Mouse (Mus musculus) monocyte, adult 5-6 weeks (primary cell): Measurements from ENCODE around the gene Mmp8. TPM values are rescaled to one million over a fixed set of nuclear protein-coding genes. Genes with fewer than 3 reads are reported as not detected.
A peak's percentile ranks its signal among the peaks of the same experiment; 100 is the strongest.

Experiments
- ATAC-seq: fragments of 153-309, 156-312 bp; replicated peaks from 2 replicates; pipeline ENCODE4 v1.8.0; 2017; ENCODE audit warnings: mild to moderate bottlenecking; ENCODE audit not compliant: low TSS enrichment, insufficient number of reproducible peaks, severe bottlenecking, poor library complexity, low FRiP score
- total RNA-seq: library from RNA; stranded (forward); fragments of 200-1000, 200-491, 200-594 nt; gene quantifications from 3 replicates; pipeline ENCODE4 v1.2.3, GENCODE M21; 2017

Mmp8 gene
- 1.5 to 1.7 TPM in 2 of 3 replicates, not detected in the other for total RNA-seq

DNA sequence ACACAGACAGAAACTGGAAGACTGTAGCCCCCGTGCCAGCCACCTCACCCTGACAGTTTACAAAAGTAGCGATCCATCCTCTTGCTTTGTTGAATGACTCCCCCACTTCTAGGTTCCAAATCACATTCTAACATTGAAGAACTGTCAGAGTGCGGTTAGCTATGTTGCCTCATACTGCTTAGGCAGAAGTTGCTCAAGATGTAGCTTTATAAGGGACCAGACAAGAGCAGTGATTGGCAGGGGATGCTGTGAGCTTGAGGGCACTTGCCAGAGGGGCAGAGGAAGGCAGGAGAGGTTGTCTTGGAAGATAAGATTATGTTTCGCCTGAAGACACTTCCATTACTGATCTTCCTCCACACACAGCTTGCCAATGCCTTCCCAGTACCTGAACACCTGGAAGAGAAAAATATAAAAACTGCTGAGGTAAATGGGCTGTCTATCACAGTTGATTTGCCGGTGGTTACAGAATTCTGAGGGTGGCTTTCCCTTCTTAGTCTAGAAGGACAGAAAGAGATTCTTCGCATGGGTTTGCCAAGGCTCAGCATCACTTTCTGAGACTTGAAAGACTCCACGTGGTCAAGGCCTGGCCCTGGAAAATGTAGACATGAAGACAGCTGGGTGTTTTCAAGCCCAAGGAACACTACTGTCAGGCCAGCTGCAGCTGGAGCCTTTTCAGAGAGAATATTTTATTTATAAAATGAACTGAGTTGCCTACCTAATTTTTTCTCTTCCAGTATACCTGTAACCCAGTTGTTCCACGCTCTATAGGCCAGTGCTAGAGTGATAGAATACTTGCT, at the start of gene Mmp8:
Gene Mmp8 (plus strand): TSS at position 236 of the 797 bp plus-strand sequence.
- ATAC-seq, result peak; percentile 92

- no peak for ATAC-seq
Observed at GRCm38 (mm10) chr9:7509619-7510233, 48.5 kb upstream of the Mmp8 start.

GRCm38 (mm10) chr9:7517944-7518571, 40.2 kb upstream of the Mmp8 start:
- ATAC-seq, result no peak

GRCm38 (mm10) chr9:7526255-7526940, 31.9 kb upstream of the Mmp8 start:
- no peak for ATAC-seq

- ATAC-seq, result no peak
Observed at GRCm38 (mm10) chr9:7542763-7543162, 15.5 kb upstream of the Mmp8 start.

DNA sequence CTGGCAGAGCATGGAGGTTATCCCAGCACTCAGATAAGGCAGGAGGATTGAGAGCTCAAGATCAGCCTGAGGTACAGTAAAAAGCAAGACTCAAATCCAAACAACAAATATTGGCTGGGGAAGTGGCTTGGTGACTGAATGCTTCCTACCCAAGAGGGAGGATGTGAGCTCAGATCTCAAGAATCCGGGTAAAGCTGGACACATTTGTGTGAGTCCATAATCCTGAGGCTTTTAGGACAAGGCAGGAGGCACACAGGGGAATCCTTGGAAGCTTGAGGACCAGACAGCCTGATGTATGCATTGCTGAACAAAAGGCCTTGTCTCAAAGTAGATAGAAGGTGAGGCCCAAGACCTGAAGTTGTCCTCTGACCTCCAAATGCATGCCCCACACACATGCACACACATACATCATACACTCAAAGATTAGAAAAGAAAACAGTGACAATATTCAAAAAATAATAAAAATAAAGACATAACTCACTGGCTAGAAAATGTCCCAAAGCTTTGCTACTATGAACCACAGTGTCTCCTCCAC, 13.3 kb upstream of the Mmp8 start:
- no peak for ATAC-seq

- ATAC-seq, result no peak
Observed at GRCm38 (mm10) chr9:7545471-7545870, 12.8 kb upstream of the Mmp8 start.

DNA sequence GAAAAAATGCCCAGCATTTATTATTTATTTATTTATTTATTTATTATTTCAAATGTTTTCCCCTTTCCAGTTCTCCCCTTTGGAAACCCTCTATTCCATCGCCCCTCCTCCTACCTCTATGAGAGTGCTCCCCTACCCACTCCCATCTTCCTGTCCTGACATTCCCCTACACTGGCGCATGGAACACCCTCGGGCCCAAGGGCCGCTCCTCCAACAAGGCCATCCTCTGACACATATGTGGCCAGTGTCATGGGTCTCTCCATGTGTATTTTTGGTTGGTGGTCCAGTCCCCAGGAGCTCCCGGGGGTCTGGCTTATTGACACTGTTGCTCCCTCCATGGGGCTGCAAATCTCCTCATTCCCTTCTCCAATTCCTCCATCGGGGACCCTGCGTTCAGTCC, 12.3 kb upstream of the Mmp8 start:
- ATAC-seq, result no peak

DNA sequence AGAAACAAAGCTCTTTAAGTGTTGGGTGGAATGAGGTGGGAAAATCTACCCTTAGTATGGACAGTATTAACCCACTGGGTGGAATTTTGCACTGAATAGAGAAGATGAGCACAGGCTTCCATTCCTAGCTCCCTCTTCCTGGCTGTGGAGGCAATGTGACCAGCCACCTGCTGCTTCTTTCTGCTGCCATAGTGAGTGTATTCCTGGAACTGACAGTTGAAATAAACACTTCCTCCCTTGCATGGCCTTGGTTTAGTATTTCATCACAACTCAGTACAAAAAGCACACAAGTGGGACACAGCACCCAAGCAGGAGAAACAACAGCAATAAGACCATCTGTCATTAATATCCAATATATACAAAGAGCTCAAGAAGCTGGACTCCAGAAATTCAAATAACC, 6.3 kb upstream of the Mmp8 start:
- no peak for ATAC-seq

GRCm38 (mm10) chr9:7553536-7553935, 4.7 kb upstream of the Mmp8 start:
- no peak for ATAC-seq

DNA sequence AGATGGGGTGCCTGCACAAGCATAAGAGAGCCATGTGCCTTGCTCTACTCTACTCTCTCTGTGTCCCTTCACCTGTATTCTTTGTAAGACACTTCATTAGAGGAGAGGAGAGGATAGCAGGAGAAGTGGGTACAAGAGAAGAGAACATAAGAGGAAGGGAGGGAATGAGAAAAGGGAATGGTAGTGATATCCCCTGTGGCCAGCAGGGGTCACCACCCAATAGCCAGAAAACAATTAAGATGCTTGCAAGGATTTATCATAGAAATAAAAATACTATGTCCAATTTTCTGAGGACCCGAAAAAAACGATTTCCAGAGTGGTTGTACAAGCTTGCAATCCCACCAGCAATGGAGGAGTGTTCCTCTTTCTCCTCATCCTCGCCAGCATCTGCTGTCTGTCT, 3.9 kb upstream of the Mmp8 start:
- no peak for ATAC-seq

DNA sequence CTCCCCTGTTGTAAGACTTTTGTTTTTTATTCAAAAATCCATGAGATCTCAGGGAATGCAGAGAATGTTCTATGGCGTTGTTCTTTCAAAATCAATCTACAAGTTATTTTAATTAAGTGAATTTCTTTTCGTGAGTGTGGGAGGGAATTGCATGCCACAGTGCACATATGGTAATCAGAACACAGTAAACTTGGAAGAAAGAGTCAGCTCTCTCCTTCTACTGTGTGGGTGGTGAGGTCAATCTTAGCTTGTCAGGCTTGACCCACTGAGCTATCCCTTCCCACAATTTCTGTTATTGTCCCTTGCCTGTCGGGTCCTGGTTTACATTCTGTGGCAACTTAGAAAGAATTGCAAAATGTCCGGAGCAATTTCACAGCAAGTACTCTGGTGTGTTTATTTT, 1.8 kb downstream of the Mmp8 start:
- no peak for ATAC-seq

- peak; percentile 96 for ATAC-seq
Observed at GRCm38 (mm10) chr9:7567376-7567775, 9.1 kb downstream of the Mmp8 start.

- ATAC-seq, result no peak
Observed at GRCm38 (mm10) chr9:7567923-7568322, 9.7 kb downstream of the Mmp8 start.

DNA sequence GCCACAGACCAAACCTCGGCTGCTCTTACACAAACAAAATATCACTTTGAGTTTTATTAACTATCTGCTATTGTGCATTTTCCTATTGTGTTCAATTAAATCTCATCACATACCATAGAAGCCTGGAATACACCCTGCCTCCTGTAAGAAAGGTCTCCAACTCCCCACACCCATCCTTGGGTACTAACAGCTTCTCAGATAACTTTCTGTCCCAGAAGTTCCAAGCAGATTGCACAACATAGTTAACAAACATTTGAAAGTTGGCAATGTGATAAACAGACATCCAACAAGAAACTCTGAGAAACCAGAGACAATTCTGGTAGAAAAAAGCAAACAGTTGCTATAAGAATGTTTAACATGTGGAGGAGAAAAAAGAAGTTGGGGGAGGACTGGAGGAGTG, 12.2 kb downstream of the Mmp8 start:
- ATAC-seq, result no peak

GRCm38 (mm10) chr9:7571162-7571561, 12.9 kb downstream of the Mmp8 start, which contains the start of gene Mmp27:
Gene Mmp27 (plus strand): TSS chr9:7571396.
- ATAC-seq, result no peak

DNA sequence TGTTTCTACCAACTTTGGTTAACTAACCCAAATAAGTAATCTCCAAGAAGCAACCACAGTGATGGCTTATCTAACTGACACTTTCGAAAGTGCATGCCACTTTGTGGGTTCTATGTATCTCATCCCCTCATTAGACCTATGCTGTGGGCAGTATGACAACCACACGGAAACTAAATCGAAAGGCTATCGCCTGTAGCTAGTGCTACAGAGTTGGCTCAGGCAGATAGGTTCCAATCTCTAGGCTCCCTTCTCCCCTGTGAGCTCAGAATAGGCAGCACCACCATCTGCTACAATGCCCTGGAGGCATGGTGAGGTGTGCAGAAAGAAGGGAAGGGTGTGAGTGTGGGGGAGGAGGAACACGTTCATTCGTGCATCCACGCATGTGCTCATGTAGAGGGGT, 13.9 kb downstream of the Mmp8 start:
- no peak for ATAC-seq

GRCm38 (mm10) chr9:7572663-7573308, 14.5 kb downstream of the Mmp8 start:
- no peak for ATAC-seq

DNA sequence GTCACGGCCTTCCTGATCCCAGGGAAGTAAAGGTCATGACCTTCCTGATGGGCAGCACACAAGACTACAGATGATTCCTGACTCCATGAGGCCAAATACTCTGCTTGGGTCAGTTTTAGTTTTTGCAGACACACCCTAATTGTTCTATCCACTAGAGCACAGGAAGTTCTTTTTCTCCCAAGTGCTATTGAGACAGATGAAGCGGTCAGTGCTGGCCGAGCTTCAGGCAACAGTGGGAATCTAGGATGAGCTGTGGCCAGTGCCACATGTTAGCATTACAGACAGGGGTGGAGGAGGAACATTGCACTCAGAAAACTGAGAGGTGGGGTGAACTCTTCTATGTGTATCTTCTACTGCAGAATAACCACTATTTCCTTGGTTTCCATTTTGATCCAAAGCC, 17.3 kb downstream of the Mmp8 start:
- ATAC-seq, result no peak
